8 mouse cellular contexts compared by ENCODE assay signal in genomic region chr14:119012607-119013431, GRCm38 (mm10).
DNase-seq lines count a peak whose midpoint lies in the region; ATAC-seq and TF ChIP-seq lines count a peak whose summit lies in the region.

No protein-coding gene starts in this region.

- no peaks in the 10 kb centered on the region for H3K4me1 ChIP-seq in kidney, embryonic 14.5 days (ENCODE audit: control insufficient read depth, insufficient read depth, low read length)
- H3K4me1 ChIP-seq in limb, embryonic 12.5 days (replicated peaks): 0 out of 2 replicates have a peak, but pooled peaks cover 5% of the 10 kb centered on the region
- no peaks in the 10 kb centered on the region for H3K4me1 ChIP-seq in neural tube, embryonic 11.5 days (ENCODE audit: control insufficient read depth, insufficient read depth, low read length)

- ATAC-seq in kidney, embryonic 14.5 days (ENCODE audit: low FRiP score, low TSS enrichment): peak; percentile 54; the same call in 1 of the 2 replicates
- ATAC-seq in limb, embryonic 12.5 days (ENCODE audit: insufficient number of reproducible peaks, insufficient read depth, low FRiP score, low TSS enrichment, low read depth): no peak; the same call in 1 of the 2 replicates
- ATAC-seq in neural tube, embryonic 11.5 days (ENCODE audit: insufficient read depth, low FRiP score, low TSS enrichment): peak; percentile 73

- peak overlapping the region; percentile 50 for H3K4me3 ChIP-seq in gastrocnemius, adult 2 months
- no peak overlapping the region for H3K4me3 ChIP-seq in kidney, embryonic 14.5 days (ENCODE audit: low read length)
- no peak overlapping the region for H3K4me3 ChIP-seq in limb, embryonic 12.5 days (replicated peaks)
- H3K4me3 ChIP-seq in neural tube, embryonic 11.5 days (ENCODE audit: low read depth, low read length): no peak overlapping the region

- WGBS in kidney, embryonic 14.5 days: 72% methylated on average over 23 of the region's 23 CpGs
- WGBS in limb, embryonic 12.5 days: 55% methylated on average over 23 of the region's 23 CpGs
- 65% methylated on average over 23 of the region's 23 CpGs for WGBS in neural tube, embryonic 11.5 days

- TF ChIP-seq CTCF in gastrocnemius, adult 2 months (IDR thresholded peaks at IDR 0.05): no peak

- no peak overlapping the region for H3K9ac ChIP-seq in kidney, embryonic 14.5 days (ENCODE audit: low read depth, low read length)
- H3K9ac ChIP-seq in limb, embryonic 12.5 days (replicated peaks): no peak overlapping the region
- no peak overlapping the region for H3K9ac ChIP-seq in neural tube, embryonic 11.5 days (ENCODE audit: low read length)

- H3K36me3 ChIP-seq in kidney, embryonic 14.5 days (ENCODE audit: control insufficient read depth, insufficient read depth, low read length): peaks cover 8% of the 10 kb centered on the region; the same call in 1 of the 2 replicates
- peaks cover 54% of the 10 kb centered on the region for H3K36me3 ChIP-seq in limb, embryonic 12.5 days
- no peaks in the 10 kb centered on the region for H3K36me3 ChIP-seq in neural tube, embryonic 11.5 days (ENCODE audit: control insufficient read depth, insufficient read depth, low read length)

- no peak overlapping the region for H3K27ac ChIP-seq in gastrocnemius, adult 2 months
- H3K27ac ChIP-seq in kidney, embryonic 14.5 days (ENCODE audit: low read depth, low read length): no peak overlapping the region
- no peak overlapping the region for H3K27ac ChIP-seq in limb, embryonic 12.5 days
- H3K27ac ChIP-seq in neural tube, embryonic 11.5 days (ENCODE audit: low read depth, low read length): 0 out of 2 replicates have a peak overlapping the region, but pooled peaks have one; percentile 21

- H3K27me3 ChIP-seq in kidney, embryonic 14.5 days (ENCODE audit: control insufficient read depth, insufficient read depth, low read length): no peaks in the 10 kb centered on the region
- no peaks in the 10 kb centered on the region for H3K27me3 ChIP-seq in limb, embryonic 12.5 days
- H3K27me3 ChIP-seq in neural tube, embryonic 11.5 days (ENCODE audit: control insufficient read depth, insufficient read depth, low read length): no peaks in the 10 kb centered on the region

- intact Hi-C loops in gastrocnemius, adult 2 months (cut with DNase I): no loop called here

- H3K9me3 ChIP-seq in kidney, embryonic 14.5 days (ENCODE audit: control insufficient read depth, low read length): no peaks in the 10 kb centered on the region
- no peaks in the 10 kb centered on the region for H3K9me3 ChIP-seq in limb, embryonic 12.5 days
- no peaks in the 10 kb centered on the region for H3K9me3 ChIP-seq in neural tube, embryonic 11.5 days (ENCODE audit: control insufficient read depth, low read length)

- peak; percentile 45 for DNase-seq in gastrocnemius, adult 2 months
- DNase-seq in gastrocnemius, adult 8-10 months (ENCODE audit: low spot score in 2 of 2): no peak
- peak; percentile 87 for DNase-seq in cerebellum, adult 9-11 months
- DNase-seq in frontal cortex, adult 2 months (ENCODE audit: extremely low spot score in 1 of 2, low spot score in 1 of 2): peak; percentile 73 to 84
- DNase-seq in neural tube, embryonic 11.5 days (ENCODE audit: low spot score): peak; percentile 74
- DNase-seq in thymus, postnatal 0 days (ENCODE audit: low spot score): peak; percentile 55

- no peak overlapping the region for H3K4me2 ChIP-seq in kidney, embryonic 14.5 days (replicated peaks; ENCODE audit: low read depth, low read length)
- peak overlapping the region; percentile 31 for H3K4me2 ChIP-seq in limb, embryonic 12.5 days
- no peak overlapping the region for H3K4me2 ChIP-seq in neural tube, embryonic 11.5 days (ENCODE audit: low read depth)

Comparison
In these comparisons a context has a peak if more than half of its experiments do, and no peak if none do; other contexts are left out.
1. DNase-seq: peak in gastrocnemius, adult 2 months (single experiment), cerebellum, adult 9-11 months (single experiment), frontal cortex, adult 2 months (2 of 2), neural tube, embryonic 11.5 days (single experiment) and thymus, postnatal 0 days (single experiment); none in gastrocnemius, adult 8-10 months (0 of 2).